Mouse (Mus musculus) ES-E14 (cell line): ENCODE results near the gene Ggnbp2.
"Not testable (repeated sequence)": the region's sequence is repeated elsewhere in the genome, so short reads cannot be mapped to it uniquely, and the experiment has no call there.

ENCODE experiments used
- CHD2 ChIP-seq: IDR thresholded peaks from 2 replicates; pipeline ENCODE4 v1.6.1; 2014; ENCODE audit warnings: mild to moderate bottlenecking, low read depth, low read length, inconsistent platforms
- ZC3H11A ChIP-seq: IDR thresholded peaks from 2 replicates; pipeline ENCODE4 v1.6.1; 2012; ENCODE audit warnings: low read depth, mild to moderate bottlenecking, inconsistent platforms, low read length, borderline replicate concordance
- ZNF384 ChIP-seq: IDR thresholded peaks from 2 replicates; pipeline ENCODE4 v1.6.1; 2012; ENCODE audit warnings: low read depth, low read length, inconsistent platforms

GRCm38 (mm10) chr11:84829495-84829894 lies 41.1 kb downstream of the Ggnbp2 start:
- TF ChIP-seq ZNF384, ZC3H11A, CHD2: not testable (repeated sequence)
